Mouse (Mus musculus) E14TG2a.4 (cell line): ENCODE measurements at regions not wholly inside any gene's neighbourhood (a gene's known extent, or its start where the extent isn't known, plus 50 kb on each side); places are given as distances from the start of the nearest gene placed in this dataset.

Experiments used
- CTCF ChIP-seq: conservative IDR thresholded peaks from 2 replicates; pipeline ENCODE4 v1.5.1; 2014; ENCODE audit warnings: low read length
- NANOG ChIP-seq: IDR thresholded peaks from 2 replicates; pipeline ENCODE4 v1.6.1; 2014; ENCODE audit warnings: borderline replicate concordance, low read length, mixed read lengths
- POU5F1 ChIP-seq: IDR thresholded peaks from 2 replicates; pipeline ENCODE4 v1.6.1; 2014; ENCODE audit warnings: low read length, borderline replicate concordance

- TF ChIP-seq CTCF (no peak), POU5F1 (no peak), NANOG (no peak)
These were observed 86.2 kb downstream of the 2410131K14Rik start for GRCm38 (mm10) chr5:118331286-118331607.
